Mouse (Mus musculus): ENCODE measurements at regions not wholly inside any gene's neighbourhood (a gene's known extent, or its start where the extent isn't known, plus 50 kb on each side); places are given as distances from the start of the nearest gene placed in this dataset.

GRCm38 (mm10) chr4:105352953-105353352 is 195.8 kb downstream of the Plpp3 start:
- TF ChIP-seq POLR2A (IDR thresholded peaks at IDR 0.05; ENCODE audit: control insufficient read depth, low read depth, low read length) (no peak), CTCF (IDR thresholded peaks at IDR 0.05; ENCODE audit: control insufficient read depth, insufficient read depth, insufficient replicate concordance, low read depth, low read length) (no peak)

Measured in testis, adult 2 months (tissue).